Mouse (Mus musculus): Measurements from ENCODE around the gene Srcin1.

Srcin1 gene

DNA sequence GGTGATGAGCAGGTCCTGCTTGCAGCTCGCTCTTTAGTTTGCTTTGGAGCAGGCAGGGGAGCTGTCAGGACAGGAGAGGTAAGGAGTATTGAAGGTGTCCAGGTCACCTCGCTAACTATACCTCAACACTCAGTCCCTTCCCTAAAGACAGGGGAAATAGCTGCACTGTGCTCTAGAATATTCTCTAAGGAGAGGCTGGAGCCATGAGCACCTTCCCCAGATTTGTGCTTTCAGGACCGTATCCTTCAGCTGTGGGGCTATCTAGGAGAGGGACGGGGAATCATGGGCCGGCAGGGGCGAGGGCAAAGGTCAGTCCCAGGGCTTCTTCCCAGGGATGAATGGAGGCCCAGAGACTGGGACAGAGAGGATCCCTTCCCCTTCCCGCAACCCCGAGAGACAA is 23.8 kb downstream of the Srcin1 start:
- DNase-seq (ENCODE audit: low read depth): no peak

DNA sequence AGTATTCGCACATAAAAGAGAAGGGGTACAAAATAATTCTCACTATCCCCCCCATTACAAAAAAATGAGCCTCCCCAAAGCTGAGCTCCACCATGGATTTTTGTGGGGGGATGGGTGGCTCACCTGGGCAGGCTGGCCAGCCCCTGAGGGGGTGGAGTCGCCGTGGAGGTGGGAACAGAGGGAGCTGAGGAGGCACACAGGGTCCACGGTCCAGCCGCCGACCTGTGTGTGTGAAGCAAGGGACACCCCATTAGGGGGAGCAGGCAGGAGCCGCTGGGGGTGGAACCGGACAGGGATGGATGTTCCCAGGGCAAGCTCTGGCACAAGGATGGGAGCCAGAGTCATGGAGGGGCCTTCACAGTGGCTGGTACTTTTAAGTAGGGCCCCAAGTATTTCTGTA is 27.2 kb downstream of the Srcin1 start:
- DNase-seq (ENCODE audit: low read depth): no peak

DNA sequence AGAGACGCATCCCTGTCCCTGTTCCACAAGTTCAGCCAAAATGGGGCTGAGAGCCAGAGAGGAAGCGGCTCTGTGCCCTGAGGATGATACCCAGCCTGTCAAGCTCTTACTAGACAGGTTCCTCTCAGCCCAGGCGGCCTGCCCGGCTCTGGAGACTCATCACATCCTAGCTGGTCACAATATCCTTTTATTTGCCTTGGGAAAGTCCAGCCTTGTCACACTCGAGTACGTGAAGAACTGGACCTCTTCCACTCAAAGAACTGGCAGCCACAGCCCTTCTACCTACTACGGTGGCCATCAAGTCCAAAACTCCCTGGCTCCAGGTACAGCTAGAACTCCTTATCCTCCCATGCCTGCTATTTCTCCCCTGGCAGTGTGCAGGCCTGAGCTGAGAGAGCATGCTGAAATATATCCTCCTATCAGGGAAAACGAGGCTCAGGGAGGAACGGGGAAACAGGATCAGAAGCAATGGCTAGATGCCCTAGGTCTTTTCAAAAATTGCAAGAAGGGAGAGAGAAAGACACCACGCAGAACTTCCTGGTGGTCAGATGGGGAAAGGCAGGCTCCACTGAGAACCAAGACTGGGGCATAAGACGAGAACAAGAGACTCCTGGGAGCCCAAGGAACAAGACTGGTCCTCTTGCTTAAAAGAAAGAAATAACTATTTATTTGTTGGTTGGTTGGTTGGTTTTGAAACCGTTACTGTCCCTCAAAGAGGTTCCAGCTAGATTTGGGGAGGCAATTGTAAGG is 27.9 kb downstream of the Srcin1 start:
- DNase-seq (ENCODE audit: low read depth): no peak

GRCm38 (mm10) chr11:97546804-97547411 is 29.1 kb downstream of the Srcin1 start:
- DNase-seq (ENCODE audit: low read depth): peak; percentile 22

DNA sequence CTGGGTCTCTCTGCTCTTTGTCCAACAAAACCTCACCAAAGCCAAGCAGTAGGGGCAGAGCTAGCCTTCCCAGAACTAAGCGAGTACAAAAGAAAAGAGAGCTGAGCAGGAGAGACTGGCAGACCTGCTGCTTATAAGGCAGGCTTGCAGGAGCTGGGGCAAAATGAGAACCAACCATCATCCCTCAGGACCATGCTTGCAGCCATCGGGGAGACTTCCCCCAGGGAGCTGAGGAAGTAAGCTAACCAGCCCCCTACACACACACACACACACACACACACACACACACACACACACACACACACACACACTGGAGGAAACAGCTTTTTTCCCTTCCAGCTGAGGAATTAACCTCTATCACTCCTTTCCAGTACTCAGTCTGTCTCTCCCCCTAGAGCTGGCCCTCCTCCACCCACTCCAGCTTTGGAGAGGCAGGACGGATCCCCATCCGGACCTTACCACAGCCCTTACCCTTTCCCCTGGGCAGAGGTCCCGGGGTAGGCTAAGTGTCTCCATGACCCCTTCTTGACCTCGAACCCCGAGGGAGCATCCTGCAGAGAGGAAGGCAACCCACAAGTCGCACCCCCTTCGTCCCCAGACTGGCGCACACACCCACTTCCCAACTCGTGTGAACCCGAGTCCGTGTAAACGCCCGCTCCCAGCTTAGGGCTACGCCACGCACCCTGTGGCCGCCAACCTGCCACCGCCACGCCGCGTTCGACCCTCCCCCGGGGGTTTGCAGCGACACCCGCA is 30.0 kb downstream of the Srcin1 start:
- peak; percentile 24 for DNase-seq (ENCODE audit: low read depth)

DNA sequence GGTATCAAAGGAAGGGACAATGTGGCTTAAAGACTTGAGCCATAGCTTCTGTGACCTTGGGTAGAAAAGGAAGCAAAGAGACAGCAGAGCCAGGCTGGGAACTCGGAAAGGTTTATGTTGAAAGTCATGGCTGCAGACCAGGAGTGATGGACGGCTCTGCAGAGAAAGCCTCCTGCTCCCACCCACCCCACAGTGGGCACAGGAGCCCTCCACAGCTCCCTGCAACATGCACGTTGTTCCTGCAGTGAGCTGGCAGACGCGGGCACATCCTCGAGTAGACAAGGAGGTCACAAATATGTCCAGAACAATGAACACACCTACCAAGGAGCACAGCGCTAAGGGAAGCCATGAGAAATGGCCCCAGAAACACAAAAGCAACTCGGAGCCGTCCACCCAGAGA is 32.1 kb downstream of the Srcin1 start:
- no peak for DNase-seq (ENCODE audit: low read depth)

GRCm38 (mm10) chr11:97543181-97543733 is 32.7 kb downstream of the Srcin1 start:
- DNase-seq (ENCODE audit: low read depth): no peak

- DNase-seq (ENCODE audit: low read depth): no peak
These were observed 33.5 kb downstream of the Srcin1 start for GRCm38 (mm10) chr11:97542171-97543150.

- DNase-seq (ENCODE audit: low read depth): no peak
These were observed 35.4 kb downstream of the Srcin1 start for GRCm38 (mm10) chr11:97540604-97541003.

DNA sequence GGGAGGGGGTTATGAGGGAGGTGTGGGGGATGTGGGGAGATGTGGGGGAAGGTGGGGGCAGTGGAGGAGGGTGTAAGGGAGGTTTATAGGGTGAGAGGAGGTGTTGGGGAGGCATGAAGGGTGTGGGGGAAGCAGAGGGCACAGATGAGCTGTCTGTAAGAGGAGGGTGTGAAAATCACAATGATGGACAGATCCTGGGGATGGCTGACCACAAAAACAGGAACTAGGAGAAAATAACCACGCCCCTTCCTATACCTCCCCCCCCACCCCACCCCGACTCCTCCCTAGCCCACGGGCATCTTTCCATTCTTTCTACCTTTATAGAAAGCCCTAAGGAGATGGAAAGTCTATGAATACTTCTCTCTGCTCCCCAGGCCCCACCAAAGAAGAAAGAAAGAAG is 35.9 kb downstream of the Srcin1 start:
- DNase-seq (ENCODE audit: low read depth): no peak

- DNase-seq (ENCODE audit: low read depth): no peak
These were observed 36.4 kb downstream of the Srcin1 start for GRCm38 (mm10) chr11:97539622-97540021.

DNA sequence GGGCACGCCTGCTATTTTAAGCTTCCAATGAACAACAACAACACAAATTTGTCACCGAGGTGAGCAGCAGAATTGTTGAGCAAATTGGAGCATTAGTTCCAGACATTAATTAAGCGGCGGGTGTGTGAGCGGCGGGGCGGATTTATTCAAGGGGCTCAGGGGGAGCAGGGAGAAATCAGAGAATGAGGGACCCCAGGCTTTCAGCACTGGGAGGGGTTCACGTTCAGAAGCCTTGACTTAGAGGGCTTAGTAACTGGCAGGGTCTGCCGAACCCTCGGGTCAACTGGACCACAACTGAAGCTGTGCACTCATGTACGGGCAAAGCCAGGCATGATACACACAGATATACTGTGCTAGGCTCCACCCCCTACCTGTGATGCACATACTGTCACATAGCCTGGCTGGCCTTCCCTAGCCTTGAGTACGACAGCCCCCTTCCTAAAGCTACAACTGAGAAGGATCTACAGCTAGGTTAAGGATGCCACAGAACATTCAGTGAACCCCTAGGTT is 38.4 kb downstream of the Srcin1 start:
- DNase-seq (ENCODE audit: low read depth): no peak

- peak; percentile 49 for DNase-seq (ENCODE audit: low read depth)
These were observed 39.0 kb downstream of the Srcin1 start for GRCm38 (mm10) chr11:97536835-97537579.

GRCm38 (mm10) chr11:97536083-97536747 is 39.8 kb downstream of the Srcin1 start:
- no peak for DNase-seq (ENCODE audit: low read depth)

DNA sequence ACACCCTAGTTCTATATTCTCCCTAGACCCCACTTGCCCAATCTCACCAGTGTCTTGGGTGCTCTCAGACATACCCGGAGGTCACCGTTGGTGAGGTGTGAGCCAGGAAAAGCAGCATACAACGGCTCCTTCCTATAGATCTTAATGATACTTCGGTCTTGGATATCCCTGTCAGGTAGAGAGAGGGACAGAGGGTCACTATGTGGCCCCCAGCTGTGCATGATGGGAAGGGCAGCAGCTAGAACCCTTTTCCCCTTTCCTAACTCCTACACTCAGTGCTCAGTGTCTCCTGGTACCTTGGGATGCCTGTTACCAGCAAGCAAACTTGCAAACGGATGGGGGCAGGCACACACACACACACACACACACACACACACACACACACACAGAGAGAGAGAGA is 40.3 kb downstream of the Srcin1 start:
- DNase-seq (ENCODE audit: low read depth): no peak

GRCm38 (mm10) chr11:97535308-97535630 is 40.7 kb downstream of the Srcin1 start:
- DNase-seq (ENCODE audit: low read depth): no peak

GRCm38 (mm10) chr11:97534442-97535307 is 41.3 kb downstream of the Srcin1 start:
- DNase-seq (ENCODE audit: low read depth): peak; percentile 57

DNA sequence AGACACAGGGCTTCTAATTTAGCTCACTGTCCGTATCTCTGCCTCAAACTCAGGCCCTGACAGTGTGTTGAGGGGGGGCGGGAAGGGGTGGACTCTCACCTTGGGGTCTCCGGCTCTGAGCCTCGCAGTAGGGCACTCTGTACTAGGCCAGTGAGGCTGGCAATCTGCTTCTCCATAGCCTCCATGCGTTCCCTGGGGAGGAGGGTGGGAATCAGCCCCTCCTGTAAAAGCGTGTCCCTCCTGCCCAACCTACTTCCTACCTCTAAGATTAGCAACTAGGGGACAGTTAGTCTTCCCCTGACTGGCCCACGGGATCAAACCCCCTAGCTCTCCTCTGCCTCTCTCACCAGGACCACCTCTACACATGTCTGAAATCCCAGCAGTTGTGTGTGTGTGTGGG is 42.3 kb downstream of the Srcin1 start:
- no peak for DNase-seq (ENCODE audit: low read depth)

- DNase-seq (ENCODE audit: low read depth): peak; percentile 75
These were observed 42.9 kb downstream of the Srcin1 start for GRCm38 (mm10) chr11:97532950-97533582.
